Mouse (Mus musculus) spleen, postnatal 14 days (tissue): ENCODE measurements around the gene 2610002M06Rik.

Experiments used
- DNase-seq, 2 experiments: peaks; one replicate each; pipeline ENCODE4 v3.0.0; 2021 to 2022; ENCODE audit warnings: low spot score in 2 of 2

2610002M06Rik gene

GRCm38 (mm10) chrX:107816218-107816554 lies at the start of gene 2610002M06Rik:
2610002M06Rik (minus strand) TSS chrX:107816334.
- DNase-seq: peak; percentile 61 to 70

DNA sequence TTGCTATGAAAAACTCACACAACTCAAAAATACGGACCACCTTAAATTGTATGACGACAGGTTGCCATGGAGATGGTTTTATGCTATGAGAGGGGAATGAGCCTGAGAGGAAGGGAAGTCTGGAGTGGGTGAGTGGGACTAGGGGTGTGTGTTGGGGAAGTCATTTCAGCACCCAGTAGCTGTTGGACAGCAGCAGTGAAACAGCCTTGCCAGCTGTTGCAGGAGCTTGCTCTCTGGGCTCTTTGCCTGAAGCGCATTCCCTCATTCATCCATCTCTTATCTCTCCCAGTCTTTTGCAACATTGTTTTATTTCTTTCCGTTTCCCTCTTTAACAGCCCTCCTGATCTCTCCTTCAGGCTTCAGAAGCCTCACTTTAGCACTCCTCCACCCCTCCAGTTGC lies 42.0 kb upstream of the 2610002M06Rik start:
- DNase-seq: no peak

DNA sequence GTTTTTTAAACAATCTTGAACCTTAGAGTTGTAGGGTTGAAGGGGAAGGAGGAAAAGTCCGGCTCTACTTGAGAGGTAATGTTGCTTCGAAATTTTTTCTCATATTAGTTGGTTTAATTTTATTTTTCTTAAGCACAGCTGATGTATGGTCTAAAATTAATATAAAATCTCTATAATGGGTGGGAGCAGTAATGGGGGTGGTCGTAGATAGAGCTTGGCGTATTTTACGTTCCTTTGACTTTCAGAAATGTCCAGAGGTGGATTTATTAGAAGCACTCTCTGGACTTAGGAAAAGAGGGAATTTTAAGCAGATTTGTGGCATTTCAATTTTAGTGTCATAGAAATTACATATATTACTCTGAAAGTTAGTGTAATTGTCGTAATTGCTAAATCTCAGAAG lies 592 bp upstream of the 2610002M06Rik start:
- DNase-seq: no peak

DNA sequence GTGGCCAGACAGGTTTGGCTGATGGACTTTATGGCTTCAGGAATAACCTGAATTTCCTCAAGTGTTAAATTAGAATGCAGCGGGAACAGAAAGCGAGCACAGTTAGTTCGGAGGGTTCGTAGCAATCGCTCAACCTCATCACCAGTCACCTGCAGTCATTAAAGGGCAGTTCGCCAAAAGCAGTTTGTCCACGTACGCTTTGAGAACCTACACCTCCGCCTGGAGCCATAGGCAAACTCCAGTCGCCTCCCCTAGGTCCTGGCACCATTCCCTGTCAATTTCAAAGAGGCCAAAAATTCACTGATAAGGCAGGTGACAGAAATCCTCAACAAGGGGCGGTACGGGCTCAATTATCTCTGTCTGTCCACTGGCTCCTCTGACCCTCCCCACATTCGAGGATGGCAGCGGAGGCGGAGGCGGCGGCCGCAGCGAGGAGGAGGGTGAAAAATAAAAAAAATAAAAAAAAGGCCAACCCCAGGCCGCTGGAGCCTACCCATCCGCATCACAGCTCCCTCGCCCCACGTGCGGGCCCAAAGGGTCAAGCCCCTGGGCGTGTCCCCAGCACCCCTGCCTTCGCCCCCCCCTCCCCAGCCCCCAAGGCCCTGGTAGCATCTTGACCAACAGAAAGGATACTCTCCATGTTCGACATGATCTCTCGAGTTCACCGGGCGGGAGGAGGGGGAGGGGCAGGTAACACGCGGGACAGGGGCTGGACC lies 474 bp downstream of the 2610002M06Rik start:
- DNase-seq: peak; percentile 4 to 7

DNA sequence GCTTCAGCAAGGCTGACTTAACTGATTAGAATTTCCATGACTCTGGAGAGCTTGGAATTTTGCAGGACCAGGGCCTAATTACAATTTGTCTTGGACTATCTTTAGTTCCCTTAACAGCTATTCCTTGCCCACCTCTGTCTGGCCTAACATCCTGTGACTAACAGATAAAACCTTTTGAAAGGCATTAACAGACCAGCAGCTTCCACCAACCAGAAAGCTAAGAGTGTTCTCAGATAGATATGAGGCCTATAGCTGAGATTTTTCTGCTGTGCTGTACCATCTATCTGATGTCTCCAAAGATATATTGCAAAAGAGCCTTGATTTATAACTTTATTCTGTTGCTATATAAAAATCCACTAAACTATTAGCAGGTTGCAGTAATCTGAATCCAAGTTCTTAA lies 4.0 kb downstream of the 2610002M06Rik start:
- DNase-seq: no peak

DNA sequence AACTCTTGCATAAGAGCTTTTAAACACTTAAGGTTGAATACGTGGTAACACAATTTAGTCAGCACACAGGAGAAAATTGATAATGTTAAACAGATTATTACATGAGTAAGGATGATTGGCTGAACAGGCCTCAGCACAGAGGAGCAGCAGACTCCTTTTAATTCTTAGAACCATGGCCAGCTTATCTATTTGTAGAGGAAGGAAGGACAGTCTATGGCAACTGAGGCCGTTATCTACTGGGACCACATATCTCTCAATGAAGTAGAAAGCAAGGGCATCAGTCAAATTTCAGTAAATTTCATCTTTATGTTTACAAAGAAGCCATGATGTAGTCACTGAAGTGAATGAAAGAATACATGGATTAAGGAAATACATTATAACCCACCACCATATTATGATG lies 19.2 kb downstream of the 2610002M06Rik start:
- DNase-seq: no peak

GRCm38 (mm10) chrX:107795785-107796184 lies 20.3 kb downstream of the 2610002M06Rik start:
- no peak for DNase-seq

- DNase-seq: no peak
Observed at GRCm38 (mm10) chrX:107792290-107792689, 23.8 kb downstream of the 2610002M06Rik start, which contains the start of gene Tent5d. Tent5d (plus strand) TSS chrX:107792590.

GRCm38 (mm10) chrX:107790750-107791493 lies 25.2 kb downstream of the 2610002M06Rik start:
- no peak for DNase-seq

- DNase-seq: no peak
Observed at GRCm38 (mm10) chrX:107790136-107790535, 26.0 kb downstream of the 2610002M06Rik start.

- DNase-seq: no peak
Observed at GRCm38 (mm10) chrX:107767896-107768295, 48.2 kb downstream of the 2610002M06Rik start.
